Mouse (Mus musculus) CH12.LX (cell line): Measurements from ENCODE around the gene Adora2b. TPM values are rescaled to one million over a fixed set of nuclear protein-coding genes. Genes with fewer than 3 reads are reported as not detected.

Experiments used
- DNase-seq: peaks from one replicate; pipeline ENCODE4 v3.0.0-alpha.2; 2013; ENCODE audit errors: extremely low read depth
- H3K27ac ChIP-seq: 2 replicates; pipeline ENCODE4 v1.5.1; 2012; ENCODE audit warnings: low read depth, mild to moderate bottlenecking, control low read depth, moderate library complexity; ENCODE audit not compliant: insufficient read depth
- H3K27me3 ChIP-seq: replicated peaks from 2 replicates; pipeline ENCODE3; 2012; ENCODE audit warnings: inconsistent platforms
- H3K36me3 ChIP-seq, 2 experiments: replicated peaks in 1 of 2; 2 replicates each; pipeline versions ENCODE3 to v1.6.1; 2012; ENCODE audit warnings: inconsistent platforms in 1 of 2, low read length in 1 of 2, mild to moderate bottlenecking in 1 of 2, mixed read lengths in 1 of 2, moderate library complexity in 1 of 2; ENCODE audit not compliant: control insufficient read depth in 1 of 2, insufficient read depth in 1 of 2
- H3K4me1 ChIP-seq, 2 experiments: 2 replicates each; pipeline ENCODE4 v1.6.1; 2012; ENCODE audit warnings: inconsistent platforms in 1 of 2, moderate library complexity in 1 of 2; ENCODE audit not compliant: insufficient read depth in 2 of 2, control insufficient read depth in 1 of 2
- H3K4me2 ChIP-seq: 2 replicates; pipeline ENCODE4 v1.6.1; 2012; ENCODE audit warnings: low read depth, mild to moderate bottlenecking, control low read depth; ENCODE audit not compliant: poor library complexity, insufficient read depth, severe bottlenecking
- H3K4me3 ChIP-seq, 3 experiments: fragments of 150-350 bp in 1 of 3; sonication (generic) in 1 of 3; replicated peaks in 1 of 3; 2 replicates each; pipeline versions ENCODE3 to v1.5.1; 2011 to 2012; ENCODE audit warnings: low read depth in 2 of 3, low read length in 2 of 3, mild to moderate bottlenecking in 2 of 3, moderate library complexity in 2 of 3, control low read depth in 1 of 3, improper control_type of control experiment in 1 of 3, inconsistent platforms in 1 of 3, mixed read lengths in 1 of 3; ENCODE audit not compliant: poor library complexity in 1 of 3
- H3K79me2 ChIP-seq: replicated peaks from 2 replicates; pipeline ENCODE4 v1.6.1; 2012; ENCODE audit warnings: mild to moderate bottlenecking, moderate library complexity; ENCODE audit not compliant: control insufficient read depth, poor library complexity, insufficient read depth, severe bottlenecking; ENCODE audit errors: extremely low read depth
- H3K9ac ChIP-seq: 2 replicates; pipeline ENCODE4 v1.6.1; 2012; ENCODE audit warnings: low read depth, mild to moderate bottlenecking, control low read depth, moderate library complexity; ENCODE audit not compliant: insufficient read depth
- H3K9me3 ChIP-seq: replicated peaks from 2 replicates; pipeline ENCODE3; 2012; ENCODE audit warnings: low read length, inconsistent platforms, mixed read lengths
- BHLHE40 ChIP-seq: IDR thresholded peaks from 2 replicates; pipeline ENCODE4 v1.6.1; 2011; ENCODE audit warnings: mild to moderate bottlenecking, low read depth, low read length, improper control_type of control experiment
- CHD1 ChIP-seq: IDR thresholded peaks from 2 replicates; pipeline ENCODE4 v1.6.1; 2012; ENCODE audit warnings: low read depth, low read length, improper control_type of control experiment, inconsistent platforms
- EP300 ChIP-seq: IDR thresholded peaks from 2 replicates; pipeline ENCODE4 v1.6.1; 2011; ENCODE audit warnings: low read length, improper control_type of control experiment
- ETS1 ChIP-seq: conservative IDR thresholded peaks from 2 replicates; pipeline ENCODE4 v1.6.1; 2012; ENCODE audit warnings: low read depth, mild to moderate bottlenecking, inconsistent platforms, low read length, improper control_type of control experiment, moderate library complexity
- JUN ChIP-seq: IDR thresholded peaks from 2 replicates; pipeline ENCODE4 v1.6.1; 2011; ENCODE audit warnings: low read depth, mild to moderate bottlenecking, low read length, improper control_type of control experiment, moderate library complexity; ENCODE audit not compliant: insufficient read depth
- JUND ChIP-seq: conservative IDR thresholded peaks from 2 replicates; pipeline ENCODE4 v1.6.1; 2011; ENCODE audit warnings: low read depth, low read length, improper control_type of control experiment
- KAT2A ChIP-seq: IDR thresholded peaks from 2 replicates; pipeline ENCODE4 v1.6.1; 2012; ENCODE audit warnings: low read length, improper control_type of control experiment, inconsistent platforms; ENCODE audit not compliant: insufficient replicate concordance
- MAFK ChIP-seq: IDR thresholded peaks from 2 replicates; pipeline ENCODE4 v1.6.1; 2011; ENCODE audit warnings: low read length, improper control_type of control experiment; ENCODE audit not compliant: insufficient replicate concordance
- MAX ChIP-seq: IDR thresholded peaks from 2 replicates; pipeline ENCODE4 v1.6.1; 2011; ENCODE audit warnings: low read length, improper control_type of control experiment
- MAZ ChIP-seq: IDR thresholded peaks from 2 replicates; pipeline ENCODE4 v1.6.1; 2012; ENCODE audit warnings: low read depth, mild to moderate bottlenecking, inconsistent platforms, low read length, improper control_type of control experiment, moderate library complexity
- MEF2A ChIP-seq: IDR thresholded peaks from 2 replicates; pipeline ENCODE4 v1.6.1; 2014; ENCODE audit warnings: low read depth, mild to moderate bottlenecking, inconsistent platforms, low read length, improper control_type of control experiment, borderline replicate concordance
- MXI1 ChIP-seq: IDR thresholded peaks from 2 replicates; pipeline ENCODE4 v1.6.1; 2011; ENCODE audit warnings: mild to moderate bottlenecking, low read depth, low read length, improper control_type of control experiment
- MYC ChIP-seq: IDR thresholded peaks from 2 replicates; pipeline ENCODE4 v1.6.1; 2011; ENCODE audit warnings: low read depth, mild to moderate bottlenecking, improper control_type of control experiment, low read length
- NELFE ChIP-seq: IDR thresholded peaks from 2 replicates; pipeline ENCODE4 v1.6.1; 2011; ENCODE audit warnings: low read depth, low read length, improper control_type of control experiment
- NRF1 ChIP-seq: IDR thresholded peaks from 2 replicates; pipeline ENCODE4 v1.6.1; 2014; ENCODE audit warnings: low read depth, mild to moderate bottlenecking, inconsistent platforms, low read length, improper control_type of control experiment, moderate library complexity
- PAX5 ChIP-seq: IDR thresholded peaks from 2 replicates; pipeline ENCODE4 v1.6.1; 2012; ENCODE audit warnings: low read length, inconsistent platforms, mixed read lengths
- POLR2A ChIP-seq: IDR thresholded peaks from 2 replicates; pipeline ENCODE4 v1.6.1; 2011; ENCODE audit warnings: low read depth, mild to moderate bottlenecking, improper control_type of control experiment, low read length
- RAD21 ChIP-seq: IDR thresholded peaks from 2 replicates; pipeline ENCODE4 v1.6.1; 2011; ENCODE audit warnings: low read depth, mild to moderate bottlenecking, low read length, improper control_type of control experiment, moderate library complexity
- RCOR1 ChIP-seq: conservative IDR thresholded peaks from 2 replicates; pipeline ENCODE4 v1.6.1; 2012; ENCODE audit warnings: low read depth, mild to moderate bottlenecking, inconsistent platforms, low read length, improper control_type of control experiment
- SIN3A ChIP-seq: IDR thresholded peaks from 2 replicates; pipeline ENCODE4 v1.6.1; 2012; ENCODE audit warnings: low read length, improper control_type of control experiment, inconsistent platforms
- SMC3 ChIP-seq: IDR thresholded peaks from 2 replicates; pipeline ENCODE4 v1.6.1; 2011; ENCODE audit warnings: low read depth, low read length, improper control_type of control experiment
- TBP ChIP-seq: conservative IDR thresholded peaks from 2 replicates; pipeline ENCODE4 v1.6.1; 2011; ENCODE audit warnings: low read depth, low read length, improper control_type of control experiment
- UBTF ChIP-seq: IDR thresholded peaks from 2 replicates; pipeline ENCODE4 v1.6.1; 2012; ENCODE audit warnings: low read depth, mild to moderate bottlenecking, inconsistent platforms, low read length, improper control_type of control experiment, moderate library complexity
- USF2 ChIP-seq: conservative IDR thresholded peaks from 2 replicates; pipeline ENCODE4 v1.6.1; 2011; ENCODE audit warnings: low read depth, low read length, improper control_type of control experiment
- ZC3H11A ChIP-seq: IDR thresholded peaks from 2 replicates; pipeline ENCODE4 v1.6.1; 2012; ENCODE audit warnings: low read depth, mild to moderate bottlenecking, inconsistent platforms, low read length, improper control_type of control experiment
- ZKSCAN1 ChIP-seq: IDR thresholded peaks from 2 replicates; pipeline ENCODE4 v1.6.1; 2012; ENCODE audit warnings: low read depth, inconsistent platforms, low read length, improper control_type of control experiment, borderline replicate concordance
- ZMIZ1 ChIP-seq: IDR thresholded peaks from 2 replicates; pipeline ENCODE4 v1.6.1; 2012; ENCODE audit warnings: low read depth, mild to moderate bottlenecking, inconsistent platforms, low read length, improper control_type of control experiment
- dilution Hi-C: fragments of 300-500 bp; cut with MboI; formaldehyde crosslinking; loops from 2 replicates; pipeline ENCODE4 v1.14.3; 2020; ENCODE audit warnings: low sequenced_read_pairs; ENCODE audit not compliant: extremely low pct_unique_long_range_greater_than_20kb, extremely low pct_ligation_motif_present
- in situ Hi-C: fragments of 300-500 bp; cut with MboI; formaldehyde crosslinking; loops from 3 replicates; pipeline ENCODE4 v1.14.3; 2019; ENCODE audit warnings: low sequenced_read_pairs, low pct_ligation_motif_present, low pct_unique_long_range_greater_than_20kb, mixed read lengths
- polyA plus RNA-seq: library from polyadenylated mRNA; unstranded; fragments of >175 nt; gene quantifications from 2 replicates; pipeline ENCODE4 v1.2.1, GENCODE M21; 2012; ENCODE audit warnings: low read depth; ENCODE audit not compliant: insufficient read length
- total RNA-seq, 2 experiments: library from RNA; depleted of rRNA; stranded (reverse); fragments of 300-350 nt in 1 of 2; fragments of >200 nt in 1 of 2; gene quantifications; 2 replicates each; pipeline ENCODE4 v1.2.3; 2012 to 2014

The Adora2b gene
- total and polyA plus RNA-seq, 3 experiments = 0.77 to 1.7 (median 0.87) TPM

DNA sequence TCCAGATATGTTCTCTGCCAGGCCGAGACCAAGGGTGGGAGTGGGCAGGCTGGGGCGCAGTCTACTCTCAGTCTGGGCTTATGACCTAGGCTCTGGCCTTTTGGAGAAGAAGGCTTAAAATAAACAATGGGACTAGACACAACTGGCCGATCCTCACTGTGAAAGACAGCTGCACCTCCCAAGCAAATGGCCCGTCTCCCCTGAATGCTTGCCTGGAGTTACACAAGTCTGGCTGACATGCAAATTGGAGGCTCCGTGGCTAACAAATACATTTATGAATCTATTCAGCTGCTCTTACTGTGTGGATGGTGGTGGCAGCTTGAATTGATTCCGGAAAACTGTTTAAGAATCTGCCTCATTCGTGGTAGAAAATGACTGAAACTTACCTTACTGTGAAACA lies 16.9 kb downstream of the Adora2b start:
- no peaks in the 10 kb centered on the region for H3K79me2 ChIP-seq
- TF ChIP-seq MEF2A (peak; percentile 40; the same call in 1 of the 2 replicates), SIN3A (no peak), BHLHE40 (no peak), RAD21 (no peak), JUND (no peak), ETS1 (0 out of 2 replicates have a peak, but pooled peaks have one; percentile 22), UBTF (no peak), USF2 (no peak), NELFE (no peak), MXI1 (no peak), RCOR1 (no peak), TBP (no peak), SMC3 (no peak), ZMIZ1 (no peak), POLR2A (no peak), MAFK (no peak), PAX5 (no peak), MAX (0 out of 2 replicates have a peak, but pooled peaks have one; percentile 30), JUN (no peak), KAT2A (no peak), ZC3H11A (no peak), ZKSCAN1 (no peak), NRF1 (no peak), MYC (no peak), CHD1 (no peak), EP300 (0 out of 2 replicates have a peak, but pooled peaks have one; percentile 11), MAZ (no peak)
- no peak overlapping the region for H3K4me2 ChIP-seq
- dilution Hi-C loops (no loop called here), in situ Hi-C loops (no loop called here)
- peaks cover 13 to 39% of the 10 kb centered on the region in 2 experiments for H3K36me3 ChIP-seq
- no peaks in the 10 kb centered on the region for H3K9me3 ChIP-seq
- H3K27me3 ChIP-seq = no peaks in the 10 kb centered on the region
- no peak overlapping the region for H3K27ac ChIP-seq
- peaks cover 33 to 56% of the 10 kb centered on the region in 2 experiments for H3K4me1 ChIP-seq
- peak; percentile 58 for DNase-seq
- H3K9ac ChIP-seq = no peak overlapping the region
- no peak overlapping the region for H3K4me3 ChIP-seq
